Mouse (Mus musculus) left cerebral cortex, postnatal 10 days (tissue): ENCODE measurements around the gene Psmd12. TPM values are rescaled to one million over a fixed set of nuclear protein-coding genes. Genes with fewer than 3 reads are reported as not detected.
"Not testable (repeated sequence)": the region's sequence is repeated elsewhere in the genome, so short reads cannot be mapped to it uniquely, and the experiment has no call there.

Source experiments
- DNase-seq, 2 experiments: peaks; one replicate each; pipeline ENCODE4 v3.0.0; 2021 to 2022; ENCODE audit warnings: low spot score in 2 of 2, mixed read lengths in 1 of 2; ENCODE audit errors: extremely low spot score in 1 of 2
- intact Hi-C: fragments of 180-260 bp; cut with DNase I; formaldehyde crosslinking; loops from one replicate; pipeline ENCODE4 v1.15.1; 2025
- total RNA-seq, 2 experiments: library from RNA; stranded (reverse); gene quantifications; 2 replicates each; pipeline ENCODE4 v1.2.3; 2021

The Psmd12 gene
- total RNA-seq, 2 experiments from 2014 or later = 78.1 to 82.1 TPM

DNA sequence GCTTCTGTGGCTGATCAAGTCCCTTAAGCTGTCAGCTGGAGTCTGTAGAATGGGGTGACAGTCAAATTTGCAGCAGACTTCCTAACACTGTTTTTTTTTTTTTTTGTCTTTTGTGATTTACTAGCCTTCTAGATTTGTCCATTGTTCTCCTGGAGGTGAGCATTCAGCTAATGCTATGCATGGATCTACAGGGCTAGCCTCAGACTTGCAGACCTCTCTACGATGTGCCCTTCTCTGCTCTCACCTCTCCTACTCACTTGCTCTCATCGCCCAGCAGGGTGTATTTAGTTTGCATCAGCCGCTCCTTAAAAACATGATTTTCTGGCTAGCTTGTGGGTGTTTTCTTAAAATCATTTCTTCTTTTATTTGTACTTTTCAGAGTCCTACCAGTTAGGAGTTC is 5.1 kb downstream of the Psmd12 start:
- intact Hi-C loops = no loop called here
- DNase-seq = no peak

GRCm38 (mm10) chr11:107502801-107503200 is 23.5 kb downstream of the Psmd12 start:
- intact Hi-C loops = no loop called here
- no peak for DNase-seq

DNA sequence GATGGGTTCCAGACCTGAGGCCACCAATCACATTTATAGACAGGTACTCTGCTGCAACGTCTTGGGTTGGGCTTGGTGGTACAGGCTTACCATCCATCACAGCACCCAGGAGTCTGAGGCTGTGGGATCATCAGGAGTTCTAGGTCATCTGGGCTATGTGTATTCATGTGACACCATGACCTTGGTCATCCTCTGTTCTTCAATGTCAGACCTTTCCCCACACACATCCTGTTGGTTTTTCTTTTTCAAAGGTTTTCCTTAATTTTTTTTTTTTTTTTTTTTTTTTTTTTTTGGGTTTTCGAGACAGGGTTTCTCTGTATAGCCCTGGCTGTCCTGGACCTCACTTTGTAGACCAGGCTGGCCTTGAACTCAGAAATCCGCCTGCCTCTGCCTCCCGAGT is 25.1 kb downstream of the Psmd12 start:
- DNase-seq, intact Hi-C loops: not testable (repeated sequence)

GRCm38 (mm10) chr11:107506260-107506659 is 27.0 kb downstream of the Psmd12 start:
- DNase-seq = no peak
- intact Hi-C loops = no loop called here

DNA sequence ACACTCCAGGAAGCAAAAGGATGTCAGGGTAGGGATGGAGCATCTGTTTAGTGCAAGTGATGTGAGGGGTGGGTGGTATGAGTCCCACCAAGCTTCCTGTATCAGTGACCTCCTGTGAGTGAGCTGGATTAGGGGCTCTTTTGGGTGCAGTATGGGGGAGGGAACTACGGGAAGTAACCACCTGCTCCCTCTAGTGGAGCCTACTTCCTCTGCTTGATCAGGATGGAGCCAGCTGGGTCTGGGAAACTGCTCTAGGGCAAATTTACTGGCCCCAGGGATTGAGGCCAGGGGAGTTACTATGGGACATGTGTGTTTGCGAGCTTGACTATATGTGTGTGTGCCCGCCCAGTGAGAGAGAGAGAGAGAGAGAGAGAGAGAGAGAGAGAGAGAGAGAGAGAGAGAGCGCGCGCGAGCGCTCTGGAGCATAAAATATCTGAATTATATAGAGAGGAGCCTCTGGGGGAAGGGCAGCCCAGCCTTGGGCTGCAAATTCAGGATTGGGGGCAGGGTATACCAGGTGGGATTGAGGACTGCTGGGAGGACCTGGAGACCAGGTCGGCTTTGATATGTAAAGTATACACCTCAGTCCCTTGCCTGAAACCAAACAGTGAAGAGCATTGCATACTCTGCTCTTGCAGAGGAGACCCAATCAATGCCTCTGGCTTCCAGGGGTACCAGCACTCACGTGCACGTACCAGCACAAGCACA is 30.5 kb downstream of the Psmd12 start:
- intact Hi-C loops = loop anchor here (5.0 to 10.0 kb wide), 2 partner anchors 38 to 345 kb away; partner anchors contain the start of gene Helz
- peak in 1 of 2 experiments; percentile 31 for DNase-seq

GRCm38 (mm10) chr11:107510362-107511269 is 31.3 kb downstream of the Psmd12 start:
- DNase-seq = peak in 1 of 2 experiments; percentile 48
- intact Hi-C loops = loop anchor here (5.0 to 10.0 kb wide), 2 partner anchors 37 to 344 kb away; partner anchors contain the start of gene Helz

- DNase-seq = peak; percentile 57 to 73
- intact Hi-C loops = loop anchor here (5.0 to 10.0 kb wide), 2 partner anchors 35 to 343 kb away; partner anchors contain the start of gene Helz
Observed at GRCm38 (mm10) chr11:107511954-107512353, 32.7 kb downstream of the Psmd12 start.

DNA sequence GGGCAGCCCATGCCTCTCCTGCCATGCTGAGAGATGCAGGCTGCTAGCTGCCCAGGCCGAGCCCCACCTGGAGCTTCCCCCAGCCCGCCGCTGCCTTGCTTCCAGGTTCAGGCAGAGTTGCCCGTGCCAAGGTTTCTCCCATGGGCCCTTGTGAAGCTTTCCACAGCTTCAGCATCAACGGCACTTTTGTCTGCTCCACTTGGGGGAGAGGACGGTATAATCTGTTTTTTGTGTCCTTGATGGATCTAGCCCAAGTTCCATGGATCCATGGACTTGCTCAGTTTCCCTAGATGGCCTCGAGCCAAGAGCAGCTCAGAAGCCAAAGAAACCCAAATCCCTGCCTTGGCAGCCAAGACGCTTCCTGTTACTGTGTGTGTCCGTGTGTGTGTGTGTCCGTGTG is 33.8 kb downstream of the Psmd12 start:
- peak; percentile 18 to 48 for DNase-seq
- intact Hi-C loops = loop anchor here (5.0 to 10.0 kb wide), 2 partner anchors 34 to 342 kb away; partner anchors contain the start of gene Helz

DNA sequence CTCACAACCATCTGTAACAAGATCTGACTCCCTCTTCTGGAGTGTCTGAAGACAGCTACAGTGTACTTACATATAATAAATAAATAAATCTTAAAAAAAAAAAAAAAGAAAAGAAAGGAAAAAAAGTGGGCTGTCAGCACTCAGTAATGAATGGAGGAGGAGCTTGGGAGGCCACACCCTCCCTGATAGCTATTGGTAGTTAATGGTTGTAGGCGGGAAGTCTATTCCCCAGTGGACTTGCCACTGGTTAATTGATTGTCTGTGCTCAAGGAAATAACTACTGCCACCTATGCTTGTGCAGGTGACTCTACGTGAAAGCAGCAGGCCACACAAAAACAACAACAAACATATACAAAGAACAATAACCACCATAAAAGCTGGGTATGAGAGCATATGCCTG is 37.1 kb downstream of the Psmd12 start:
- intact Hi-C loops = loop anchor here (10.0 kb wide), 1 partner anchor 338 kb away; no protein-coding TSS in a partner anchor
- DNase-seq = no peak

- intact Hi-C loops = loop anchor here (10.0 kb wide), 1 partner anchor 336 kb away; no protein-coding TSS in a partner anchor
- no peak for DNase-seq
Observed at GRCm38 (mm10) chr11:107518645-107519429, 39.6 kb downstream of the Psmd12 start.

GRCm38 (mm10) chr11:107521153-107521552 is 41.9 kb downstream of the Psmd12 start:
- DNase-seq = no peak
- intact Hi-C loops = no loop called here

DNA sequence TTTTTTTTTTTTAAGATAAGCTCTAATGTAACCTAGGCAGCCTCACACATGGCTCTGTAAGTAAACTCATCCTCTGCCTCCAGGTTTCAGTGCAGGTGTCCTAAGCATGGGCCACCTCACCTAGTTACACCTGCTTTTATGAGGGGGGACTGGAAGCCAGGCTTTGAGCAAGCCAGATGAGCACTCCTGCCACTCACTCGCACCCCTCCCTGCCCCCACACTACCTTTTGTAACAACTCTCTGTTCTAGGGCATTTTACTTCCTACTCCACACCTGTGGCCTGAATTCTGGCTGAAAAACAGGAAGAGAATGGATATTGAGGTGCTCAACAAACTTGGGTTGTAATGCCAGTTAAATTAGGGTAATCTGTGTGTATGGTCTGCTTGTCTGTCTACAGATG is 45.7 kb downstream of the Psmd12 start:
- intact Hi-C loops = no loop called here
- DNase-seq = no peak

DNA sequence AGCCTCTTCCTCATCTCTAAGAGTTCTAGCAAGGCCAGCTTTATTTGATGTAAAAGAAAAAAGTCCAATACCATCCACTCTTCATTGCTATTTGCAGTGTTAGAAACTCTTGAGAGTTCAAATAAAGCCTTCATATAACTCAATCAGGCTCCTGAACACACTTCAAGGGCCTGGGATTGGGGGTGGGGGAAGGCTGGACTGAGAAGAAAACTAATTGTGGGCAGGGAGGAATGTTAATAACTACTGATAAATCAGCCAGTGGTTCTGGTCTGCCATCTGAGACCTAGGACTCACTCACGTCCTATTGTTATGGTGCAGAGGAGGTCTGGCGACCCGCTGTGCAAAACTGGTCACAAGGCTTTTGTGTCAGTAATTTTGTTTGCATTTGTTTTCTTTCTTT is 48.3 kb downstream of the Psmd12 start:
- DNase-seq = no peak
- intact Hi-C loops = no loop called here

DNA sequence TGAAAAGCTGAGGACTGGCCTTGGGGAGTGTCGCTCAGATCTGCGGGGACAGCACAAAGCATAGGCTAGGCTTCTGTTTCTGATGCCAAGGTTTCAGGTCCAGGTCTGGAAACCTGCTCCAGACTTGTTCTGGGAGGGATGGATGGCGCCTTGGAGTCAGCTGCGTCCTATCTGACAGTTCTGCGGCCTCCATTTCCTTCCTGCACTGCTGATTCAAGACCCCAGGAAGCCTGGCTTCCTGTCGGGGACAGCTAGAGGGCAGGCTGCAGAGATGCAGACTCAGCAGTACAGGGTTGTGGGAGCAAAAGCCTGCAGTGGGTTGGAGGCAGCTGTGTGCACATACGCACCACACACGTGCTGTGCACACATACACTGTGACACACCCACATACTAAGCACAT is 50.0 kb downstream of the Psmd12 start:
- intact Hi-C loops = no loop called here
- DNase-seq = peak in 1 of 2 experiments; percentile 73

DNA sequence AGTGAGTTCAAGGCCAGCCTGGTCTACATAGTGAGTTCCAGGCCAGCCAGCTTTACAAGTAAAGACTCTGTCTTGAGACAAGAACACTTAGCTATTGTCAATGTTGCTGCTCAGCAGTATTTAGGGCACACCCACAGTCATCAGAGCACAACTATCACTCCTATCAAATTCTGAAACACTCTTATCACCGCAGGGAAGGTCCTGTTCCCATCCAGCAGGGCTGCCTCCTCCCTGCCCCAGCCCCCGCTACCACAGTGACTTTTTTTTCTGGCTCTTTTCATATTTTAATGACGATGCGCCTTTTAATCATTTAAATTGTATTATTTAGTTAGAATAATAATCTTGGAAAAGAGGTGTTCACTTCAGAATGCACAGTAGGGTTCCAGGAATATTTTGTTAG is 52.2 kb downstream of the Psmd12 start:
- intact Hi-C loops = no loop called here
- no peak for DNase-seq

- no peak for DNase-seq
- intact Hi-C loops = no loop called here
Observed at GRCm38 (mm10) chr11:107532271-107532670, 53.0 kb downstream of the Psmd12 start.

DNA sequence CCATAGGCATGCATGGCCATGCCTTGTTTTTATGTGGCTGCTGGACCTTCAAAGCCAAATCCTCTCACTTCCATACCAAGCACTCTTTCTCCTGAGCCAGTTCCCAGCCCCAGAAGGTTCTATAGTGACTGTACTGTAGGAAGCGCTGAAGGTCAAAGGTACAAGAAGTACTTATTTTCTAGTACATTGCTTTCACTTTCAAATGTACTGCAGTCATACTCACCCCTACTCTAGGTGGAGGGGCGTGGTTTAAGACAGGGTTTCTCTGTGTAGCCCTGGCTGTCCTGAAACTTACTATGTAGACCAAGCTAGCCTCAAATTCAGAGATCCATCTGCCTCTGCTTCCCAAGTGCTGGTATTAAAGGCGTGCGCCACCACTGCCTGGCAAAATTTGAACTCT is 59.7 kb downstream of the Psmd12 start:
- DNase-seq = no peak
- intact Hi-C loops = no loop called here

DNA sequence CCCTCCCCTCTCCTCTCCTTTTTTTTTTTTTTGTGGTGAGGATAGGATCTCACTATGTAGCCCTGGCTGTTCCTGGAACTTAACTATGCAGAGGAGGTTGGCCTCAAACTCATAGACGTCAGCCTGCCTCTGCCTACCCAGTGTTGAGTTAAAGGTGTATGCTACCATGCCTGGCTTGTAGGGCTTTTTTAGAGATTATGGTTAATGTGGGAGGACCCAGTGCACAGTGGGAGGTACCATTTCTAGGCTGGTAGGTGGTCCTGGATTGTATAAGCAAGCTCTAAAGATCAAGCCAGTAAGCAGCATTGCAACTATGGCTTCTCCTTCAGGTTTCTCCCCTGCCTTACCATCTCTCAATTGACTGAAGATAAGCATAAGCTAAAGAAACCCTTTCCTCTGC is 61.1 kb downstream of the Psmd12 start:
- intact Hi-C loops = no loop called here
- no peak for DNase-seq
